Mouse (Mus musculus) testis, adult 2 months (tissue): Measurements from ENCODE around the gene Cog5. TPM values are rescaled to one million over a fixed set of nuclear protein-coding genes. Genes with fewer than 3 reads are reported as not detected.

ENCODE experiments used
- H3K27ac ChIP-seq: fragments of 200-500 bp; 2 replicates; pipeline ENCODE4 v1.5.1; 2012; ENCODE audit warnings: low read depth, low read length; ENCODE audit not compliant: control insufficient read depth, insufficient read depth
- H3K27me3 ChIP-seq: fragments of 200-500 bp; 2 replicates; pipeline ENCODE4 v1.6.1; 2012; ENCODE audit warnings: mild to moderate bottlenecking, low read length, moderate library complexity; ENCODE audit not compliant: control insufficient read depth, insufficient read depth
- H3K36me3 ChIP-seq: fragments of 200-500 bp; 2 replicates; pipeline ENCODE4 v1.6.1; 2012; ENCODE audit warnings: mild to moderate bottlenecking, low read length; ENCODE audit not compliant: control insufficient read depth, insufficient read depth
- H3K4me1 ChIP-seq: fragments of 200-500 bp; 2 replicates; pipeline ENCODE4 v1.6.1; 2012; ENCODE audit warnings: low read length; ENCODE audit not compliant: control insufficient read depth, insufficient read depth
- H3K4me3 ChIP-seq: fragments of 200-500 bp; 2 replicates; pipeline ENCODE4 v1.5.1; 2012; ENCODE audit warnings: low read depth, mild to moderate bottlenecking, low read length, moderate library complexity, mixed read lengths; ENCODE audit not compliant: control insufficient read depth
- CTCF ChIP-seq: fragments of 200-500 bp; IDR thresholded peaks from 2 replicates; pipeline ENCODE4 v1.5.1; 2012; ENCODE audit warnings: low read depth, mild to moderate bottlenecking, inconsistent platforms, low read length, moderate library complexity; ENCODE audit not compliant: control insufficient read depth, insufficient read depth, insufficient replicate concordance
- POLR2A ChIP-seq: fragments of 200-500 bp; IDR thresholded peaks from 2 replicates; pipeline ENCODE4 v1.6.1; 2012; ENCODE audit warnings: low read depth, mild to moderate bottlenecking, inconsistent platforms, low read length, moderate library complexity; ENCODE audit not compliant: control insufficient read depth
- polyA plus RNA-seq: library from polyadenylated mRNA; depleted of rRNA; stranded (reverse); fragments of >200 nt; gene quantifications from 2 replicates; pipeline ENCODE4 v1.2.3, GENCODE M21; 2012

The Cog5 gene
- polyA plus RNA-seq, 1 experiment = 17.4 TPM

- Histone ChIP-seq H3K36me3 (no peaks in the 10 kb centered on the region), H3K27me3 (no peaks in the 10 kb centered on the region), H3K27ac (no peak overlapping the region), H3K4me3 (no peak overlapping the region), H3K4me1 (no peaks in the 10 kb centered on the region)
- TF ChIP-seq POLR2A (no peak), CTCF (no peak)
These were observed 208.2 kb downstream of the Cog5 start for GRCm38 (mm10) chr12:31862668-31863538.

GRCm38 (mm10) chr12:31876775-31877174, 222.1 kb downstream of the Cog5 start:
- no peaks in the 10 kb centered on the region for H3K4me1 ChIP-seq
- H3K27ac ChIP-seq = no peak overlapping the region
- TF ChIP-seq POLR2A (no peak), CTCF (no peak)
- no peaks in the 10 kb centered on the region for H3K36me3 ChIP-seq
- no peaks in the 10 kb centered on the region for H3K27me3 ChIP-seq
- no peak overlapping the region for H3K4me3 ChIP-seq

- Histone ChIP-seq H3K27me3 (no peaks in the 10 kb centered on the region), H3K4me1 (no peaks in the 10 kb centered on the region), H3K36me3 (no peaks in the 10 kb centered on the region; the same call in 1 of the 2 replicates), H3K27ac (no peak overlapping the region), H3K4me3 (no peak overlapping the region)
- TF ChIP-seq CTCF (no peak), POLR2A (no peak)
These were observed 228.1 kb downstream of the Cog5 start for GRCm38 (mm10) chr12:31882736-31883135.

GRCm38 (mm10) chr12:31884365-31884764, 229.7 kb downstream of the Cog5 start:
- Histone ChIP-seq H3K4me3 (no peak overlapping the region), H3K36me3 (no peaks in the 10 kb centered on the region; the same call in 1 of the 2 replicates), H3K4me1 (no peaks in the 10 kb centered on the region), H3K27ac (no peak overlapping the region), H3K27me3 (no peaks in the 10 kb centered on the region)
- TF ChIP-seq POLR2A = no peak
- no peak for TF ChIP-seq CTCF

- H3K27me3 ChIP-seq = no peaks in the 10 kb centered on the region
- TF ChIP-seq POLR2A (no peak), CTCF (no peak)
These were observed 230.4 kb downstream of the Cog5 start for GRCm38 (mm10) chr12:31885084-31885483.

GRCm38 (mm10) chr12:31885844-31886606, 231.4 kb downstream of the Cog5 start:
- Histone ChIP-seq H3K36me3 (no peaks in the 10 kb centered on the region; the same call in 1 of the 2 replicates), H3K27ac (no peak overlapping the region), H3K4me3 (no peak overlapping the region), H3K4me1 (no peaks in the 10 kb centered on the region), H3K27me3 (no peaks in the 10 kb centered on the region)
- TF ChIP-seq POLR2A = no peak
- no peak for TF ChIP-seq CTCF

More at GRCm38 (mm10) chr12:31885084-31885483, 230.4 kb downstream of the Cog5 start:
- no peaks in the 10 kb centered on the region; the same call in 1 of the 2 replicates for H3K36me3 ChIP-seq
- H3K4me3 ChIP-seq = no peak overlapping the region
- H3K4me1 ChIP-seq = no peaks in the 10 kb centered on the region
- no peak overlapping the region for H3K27ac ChIP-seq

- TF ChIP-seq CTCF (no peak), POLR2A (no peak)
- Histone ChIP-seq H3K4me3 (no peak overlapping the region), H3K27me3 (no peaks in the 10 kb centered on the region), H3K4me1 (no peaks in the 10 kb centered on the region), H3K36me3 (peaks cover 2% of the 10 kb centered on the region), H3K27ac (no peak overlapping the region)
These were observed 236.0 kb downstream of the Cog5 start for GRCm38 (mm10) chr12:31890685-31891084.
